Mouse (Mus musculus): ENCODE measurements around the gene Ccnl2. TPM values are rescaled to one million over a fixed set of nuclear protein-coding genes. Genes with fewer than 3 reads are reported as not detected.
A peak's percentile ranks its signal among the peaks of the same experiment; 100 is the strongest.

Ccnl2 gene
- polyA plus RNA-seq, 1 experiment from 2014 or later = 181 TPM

DNA sequence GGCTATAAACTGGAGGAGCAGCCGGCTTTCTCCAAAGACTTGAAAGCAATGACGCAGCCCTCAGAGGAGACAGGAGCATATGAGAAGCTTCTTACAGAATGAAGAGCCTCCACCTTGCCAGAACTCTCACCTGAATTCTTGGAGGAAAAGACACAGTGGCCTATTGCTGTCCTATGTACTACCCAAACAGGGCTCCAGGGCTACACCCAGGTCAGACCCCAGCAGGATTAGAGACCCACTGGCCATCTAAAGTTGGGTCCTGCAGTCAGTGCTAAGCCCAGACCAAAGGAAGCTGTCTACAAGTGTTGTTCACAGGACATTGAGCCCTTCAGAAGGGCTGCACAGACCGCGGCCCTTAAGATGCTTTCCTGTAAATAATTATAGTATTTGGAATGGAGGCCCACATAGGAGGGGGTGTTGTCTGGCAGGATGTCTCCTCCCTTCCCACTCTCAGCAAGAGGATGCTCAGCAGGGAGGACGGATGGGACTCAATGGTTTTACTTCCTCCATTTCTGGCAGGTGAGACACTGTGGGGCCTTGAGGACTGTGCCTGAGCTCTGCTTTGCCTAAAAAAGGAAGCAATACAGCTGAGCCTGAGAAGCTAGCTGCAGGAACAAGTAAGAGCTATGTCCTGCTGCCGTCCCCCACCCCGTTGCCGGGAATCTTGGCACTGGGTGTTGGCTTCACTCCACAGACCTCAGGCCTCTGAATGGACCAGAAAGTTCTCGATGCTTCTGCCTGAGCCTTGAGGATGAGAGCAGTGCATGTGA, 37.1 kb upstream of the Ccnl2 start:
- Histone ChIP-seq H3K27me3 (ENCODE audit: control insufficient read depth, insufficient read depth, low read length) (no peaks in the 10 kb centered on the region), H3K4me2 (ENCODE audit: low read depth, severe bottlenecking) (peak overlapping the region; percentile 76), H3K36me3 (ENCODE audit: control insufficient read depth, insufficient read depth, low read length) (no peaks in the 10 kb centered on the region), H3K4me3 (ENCODE audit: low read depth, low read length) (no peak overlapping the region), H3K27ac (replicated peaks; ENCODE audit: low read depth, low read length) (no peak overlapping the region), H3K9me3 (ENCODE audit: control insufficient read depth, low read length) (no peaks in the 10 kb centered on the region), H3K9ac (ENCODE audit: low read length) (no peak overlapping the region), H3K4me1 (ENCODE audit: control insufficient read depth, insufficient read depth, low read length) (peaks cover 18% of the 10 kb centered on the region; the same call in 1 of the 2 replicates)
- ATAC-seq (ENCODE audit: insufficient number of reproducible peaks, low FRiP score, low TSS enrichment, low read depth) = no peak
- DNase-seq (ENCODE audit: low spot score) = no peak
- 61% methylated on average over 9 of the region's 9 CpGs for WGBS

DNA sequence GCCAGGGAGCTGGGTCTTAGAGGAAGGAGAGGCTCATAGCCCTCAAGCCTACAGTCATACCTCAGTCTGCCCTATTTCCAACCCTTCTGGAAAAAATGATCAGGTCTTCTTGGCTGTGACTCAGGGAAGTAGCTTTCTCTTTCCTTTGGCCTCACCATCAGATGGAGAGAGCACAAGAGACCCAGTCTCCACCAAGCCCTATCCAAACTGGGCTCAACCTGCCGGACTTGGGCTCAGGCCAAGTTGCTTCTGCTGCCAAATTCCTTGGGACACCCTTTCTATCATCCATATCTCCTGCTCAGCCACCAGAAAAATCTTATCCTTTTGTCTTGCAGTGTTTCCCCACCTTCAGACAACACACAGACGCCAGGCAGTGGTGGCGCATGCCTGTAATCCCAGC, 36.4 kb upstream of the Ccnl2 start:
- Histone ChIP-seq H3K27me3 (ENCODE audit: control insufficient read depth, insufficient read depth, low read length) (no peaks in the 10 kb centered on the region), H3K9me3 (ENCODE audit: control insufficient read depth, low read length) (no peaks in the 10 kb centered on the region), H3K4me1 (ENCODE audit: control insufficient read depth, insufficient read depth, low read length) (peaks cover 12% of the 10 kb centered on the region; the same call in 1 of the 2 replicates), H3K36me3 (ENCODE audit: control insufficient read depth, insufficient read depth, low read length) (no peaks in the 10 kb centered on the region), H3K27ac (replicated peaks; ENCODE audit: low read depth, low read length) (no peak overlapping the region), H3K9ac (ENCODE audit: low read length) (no peak overlapping the region), H3K4me3 (ENCODE audit: low read depth, low read length) (no peak overlapping the region), H3K4me2 (ENCODE audit: low read depth, severe bottlenecking) (no peak overlapping the region)
- ATAC-seq (ENCODE audit: insufficient number of reproducible peaks, low FRiP score, low TSS enrichment, low read depth) (no peak), DNase-seq (ENCODE audit: low spot score) (no peak)
- 83% methylated on average over 3 of the region's 3 CpGs for WGBS

DNA sequence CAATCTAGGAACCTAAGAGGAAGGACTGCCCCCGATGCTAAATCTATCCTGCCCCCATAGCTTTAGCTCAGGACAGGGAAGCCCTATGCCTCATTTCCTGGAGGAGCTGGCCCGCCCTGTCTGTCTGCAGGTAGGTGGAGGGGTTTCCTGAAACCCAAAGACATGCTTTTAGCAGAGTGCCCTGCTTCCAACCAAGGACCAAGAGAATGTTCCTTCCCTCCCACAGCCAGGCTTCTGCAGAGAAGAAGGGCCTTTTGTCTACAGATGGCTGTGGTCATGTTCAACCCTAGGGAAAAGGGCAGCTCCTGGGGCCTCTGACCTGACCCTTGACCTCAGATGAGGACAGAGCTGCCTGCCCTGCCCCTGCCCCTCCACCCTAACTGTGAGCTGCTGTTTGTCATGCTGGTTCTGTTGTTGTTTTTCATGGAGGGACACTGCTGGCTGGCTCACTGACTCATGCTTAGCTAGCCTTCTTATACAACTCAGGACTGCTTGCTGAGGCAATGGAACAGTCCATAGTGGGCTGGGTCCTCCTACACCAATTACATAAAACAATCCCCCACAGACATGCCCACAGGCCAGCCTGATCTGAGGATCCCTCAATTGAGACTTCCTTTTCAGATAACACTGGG, 35.5 kb upstream of the Ccnl2 start:
- no peak for DNase-seq (ENCODE audit: low spot score)
- H3K9me3 ChIP-seq (ENCODE audit: control insufficient read depth, low read length) = no peaks in the 10 kb centered on the region
- H3K27me3 ChIP-seq (ENCODE audit: control insufficient read depth, insufficient read depth, low read length) = no peaks in the 10 kb centered on the region
- peaks cover 12% of the 10 kb centered on the region; the same call in 1 of the 2 replicates for H3K4me1 ChIP-seq (ENCODE audit: control insufficient read depth, insufficient read depth, low read length)
- WGBS = 59% methylated on average over 2 of the region's 2 CpGs
- no peak overlapping the region for H3K4me2 ChIP-seq (ENCODE audit: low read depth, severe bottlenecking)
- H3K4me3 ChIP-seq (ENCODE audit: low read depth, low read length) = no peak overlapping the region
- 0 out of 2 replicates have a peak overlapping the region, but pooled peaks have one; percentile 12 for H3K9ac ChIP-seq (ENCODE audit: low read length)
- H3K27ac ChIP-seq (replicated peaks; ENCODE audit: low read depth, low read length) = no peak overlapping the region
- H3K36me3 ChIP-seq (ENCODE audit: control insufficient read depth, insufficient read depth, low read length) = no peaks in the 10 kb centered on the region
- ATAC-seq (ENCODE audit: insufficient number of reproducible peaks, low FRiP score, low TSS enrichment, low read depth) = no peak

DNA sequence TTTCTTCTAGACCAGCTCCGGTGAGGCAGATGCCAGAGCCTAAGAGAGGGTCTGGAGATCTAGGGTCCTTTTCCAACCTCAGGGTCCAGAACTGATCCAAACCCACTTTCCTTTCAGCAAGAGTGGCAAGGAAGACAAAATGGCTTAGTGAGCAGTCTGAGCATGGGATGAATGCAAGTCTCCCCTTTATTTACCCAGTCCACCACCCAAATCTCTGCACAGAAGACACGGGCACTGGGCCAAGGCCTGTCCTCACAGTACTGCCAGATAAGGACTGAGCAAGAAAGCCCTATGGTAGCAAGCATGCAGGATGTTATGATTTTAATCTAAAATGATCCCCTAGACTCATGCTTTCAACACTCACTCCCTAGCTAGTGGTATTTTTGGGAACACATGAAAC, 34.5 kb upstream of the Ccnl2 start:
- H3K4me2 ChIP-seq (ENCODE audit: low read depth, severe bottlenecking) = no peak overlapping the region
- no peaks in the 10 kb centered on the region for H3K27me3 ChIP-seq (ENCODE audit: control insufficient read depth, insufficient read depth, low read length)
- H3K36me3 ChIP-seq (ENCODE audit: control insufficient read depth, insufficient read depth, low read length) = no peaks in the 10 kb centered on the region
- ATAC-seq (ENCODE audit: insufficient number of reproducible peaks, low FRiP score, low TSS enrichment, low read depth) = no peak
- H3K9me3 ChIP-seq (ENCODE audit: control insufficient read depth, low read length) = no peaks in the 10 kb centered on the region
- no peak overlapping the region for H3K27ac ChIP-seq (replicated peaks; ENCODE audit: low read depth, low read length)
- WGBS = 89% methylated on average over 2 of the region's 2 CpGs
- no peak for DNase-seq (ENCODE audit: low spot score)
- H3K4me1 ChIP-seq (ENCODE audit: control insufficient read depth, insufficient read depth, low read length) = peaks cover 12% of the 10 kb centered on the region; the same call in 1 of the 2 replicates
- no peak overlapping the region for H3K9ac ChIP-seq (ENCODE audit: low read length)
- no peak overlapping the region for H3K4me3 ChIP-seq (ENCODE audit: low read depth, low read length)

DNA sequence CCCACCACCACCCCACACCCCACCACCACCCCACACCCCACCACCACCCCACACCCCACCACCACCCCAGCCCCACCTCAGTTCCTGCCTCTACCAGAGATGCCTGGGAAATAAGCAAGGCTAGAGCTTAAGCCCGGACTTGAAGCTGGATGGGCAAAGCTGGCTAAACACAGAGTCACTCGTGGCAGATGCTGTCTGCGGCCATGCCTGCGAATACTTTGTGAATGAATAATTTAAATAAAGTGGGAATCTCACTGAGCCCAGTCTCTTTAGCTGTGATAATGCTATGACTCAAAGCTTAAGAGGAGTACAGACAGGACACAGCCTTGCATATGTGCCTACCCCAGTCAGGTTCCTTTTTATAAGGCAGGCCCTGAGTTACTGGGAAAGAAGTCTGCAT, 32.8 kb upstream of the Ccnl2 start:
- Histone ChIP-seq H3K9ac (ENCODE audit: low read length) (no peak overlapping the region), H3K27me3 (ENCODE audit: control insufficient read depth, insufficient read depth, low read length) (no peaks in the 10 kb centered on the region), H3K4me1 (ENCODE audit: control insufficient read depth, insufficient read depth, low read length) (peaks cover 6% of the 10 kb centered on the region; the same call in 1 of the 2 replicates), H3K4me2 (ENCODE audit: low read depth, severe bottlenecking) (no peak overlapping the region), H3K27ac (replicated peaks; ENCODE audit: low read depth, low read length) (no peak overlapping the region), H3K36me3 (ENCODE audit: control insufficient read depth, insufficient read depth, low read length) (no peaks in the 10 kb centered on the region), H3K4me3 (ENCODE audit: low read depth, low read length) (no peak overlapping the region), H3K9me3 (ENCODE audit: control insufficient read depth, low read length) (no peaks in the 10 kb centered on the region)
- WGBS = 79% methylated on average over 4 of the region's 4 CpGs
- ATAC-seq (ENCODE audit: insufficient number of reproducible peaks, low FRiP score, low TSS enrichment, low read depth) (no peak), DNase-seq (ENCODE audit: low spot score) (no peak)

DNA sequence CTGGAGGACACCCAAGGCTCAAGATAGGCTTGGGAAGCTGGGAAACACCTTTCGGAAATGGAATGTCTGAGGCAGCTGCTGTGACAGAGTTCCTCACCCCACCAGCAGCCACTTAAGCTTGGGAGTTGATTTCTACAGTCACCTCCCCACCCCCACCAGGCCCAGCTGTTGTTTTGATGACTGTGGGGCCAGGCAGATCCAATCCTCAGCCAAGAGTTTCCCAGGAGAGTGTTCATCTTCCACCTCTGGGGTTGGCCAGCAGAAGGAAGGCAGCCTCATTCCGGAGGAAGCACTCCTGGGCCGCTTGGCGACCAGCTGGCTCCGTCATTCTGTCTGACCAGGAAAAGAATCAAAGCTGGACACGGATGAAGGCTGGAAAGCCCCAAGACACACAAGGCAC, 31.4 kb upstream of the Ccnl2 start:
- no peak overlapping the region for H3K27ac ChIP-seq (replicated peaks; ENCODE audit: low read depth, low read length)
- H3K4me2 ChIP-seq (ENCODE audit: low read depth, severe bottlenecking) = no peak overlapping the region
- H3K36me3 ChIP-seq (ENCODE audit: control insufficient read depth, insufficient read depth, low read length) = no peaks in the 10 kb centered on the region
- ATAC-seq (ENCODE audit: insufficient number of reproducible peaks, low FRiP score, low TSS enrichment, low read depth) = peak; percentile 28; the same call in 1 of the 2 replicates
- H3K9ac ChIP-seq (ENCODE audit: low read length) = no peak overlapping the region
- H3K27me3 ChIP-seq (ENCODE audit: control insufficient read depth, insufficient read depth, low read length) = no peaks in the 10 kb centered on the region
- no peaks in the 10 kb centered on the region for H3K4me1 ChIP-seq (ENCODE audit: control insufficient read depth, insufficient read depth, low read length)
- DNase-seq (ENCODE audit: low spot score) = no peak
- no peaks in the 10 kb centered on the region for H3K9me3 ChIP-seq (ENCODE audit: control insufficient read depth, low read length)
- WGBS = 38% methylated on average over 6 of the region's 6 CpGs
- no peak overlapping the region for H3K4me3 ChIP-seq (ENCODE audit: low read depth, low read length)

DNA sequence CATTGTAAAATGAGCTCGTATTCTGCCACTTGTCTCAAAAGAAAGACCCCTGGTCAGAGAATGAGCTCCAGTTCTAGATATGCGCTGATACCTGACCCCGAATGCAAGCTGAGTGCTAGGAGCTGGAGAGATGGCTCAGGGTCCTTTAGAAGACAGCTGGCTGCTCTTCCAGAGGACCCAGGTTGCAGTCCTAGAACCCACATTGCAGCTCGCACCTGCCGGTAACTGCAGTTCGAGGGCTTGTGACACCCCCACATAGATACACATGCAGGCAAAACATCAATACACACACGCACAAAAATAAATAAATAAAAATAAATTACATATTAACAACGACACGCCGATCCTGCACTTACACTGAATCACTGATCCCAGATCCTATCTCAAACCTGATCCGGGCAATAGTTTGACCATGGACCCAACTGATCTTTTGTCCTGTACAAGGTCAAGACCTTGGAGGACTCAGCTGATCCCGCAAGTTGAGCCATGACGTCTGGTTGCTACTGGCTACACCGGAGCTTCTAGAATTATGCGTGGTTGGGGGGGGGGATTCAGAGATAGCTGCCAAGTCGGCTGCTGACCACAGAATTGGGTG, 28.7 kb upstream of the Ccnl2 start:
- WGBS = 49% methylated on average over 16 of the region's 16 CpGs
- ATAC-seq (ENCODE audit: insufficient number of reproducible peaks, low FRiP score, low TSS enrichment, low read depth) (peak; percentile 38; the same call in 1 of the 2 replicates), DNase-seq (ENCODE audit: low spot score) (no peak)
- peak overlapping the region; percentile 57 for H3K4me3 ChIP-seq (ENCODE audit: low read depth, low read length)
- no peaks in the 10 kb centered on the region for H3K4me1 ChIP-seq (ENCODE audit: control insufficient read depth, insufficient read depth, low read length)
- no peak overlapping the region for H3K9ac ChIP-seq (ENCODE audit: low read length)
- no peaks in the 10 kb centered on the region for H3K9me3 ChIP-seq (ENCODE audit: control insufficient read depth, low read length)
- peak overlapping the region; percentile 75 for H3K4me2 ChIP-seq (ENCODE audit: low read depth, severe bottlenecking)
- no peaks in the 10 kb centered on the region for H3K36me3 ChIP-seq (ENCODE audit: control insufficient read depth, insufficient read depth, low read length)
- no peaks in the 10 kb centered on the region for H3K27me3 ChIP-seq (ENCODE audit: control insufficient read depth, insufficient read depth, low read length)
- no peak overlapping the region for H3K27ac ChIP-seq (replicated peaks; ENCODE audit: low read depth, low read length)

DNA sequence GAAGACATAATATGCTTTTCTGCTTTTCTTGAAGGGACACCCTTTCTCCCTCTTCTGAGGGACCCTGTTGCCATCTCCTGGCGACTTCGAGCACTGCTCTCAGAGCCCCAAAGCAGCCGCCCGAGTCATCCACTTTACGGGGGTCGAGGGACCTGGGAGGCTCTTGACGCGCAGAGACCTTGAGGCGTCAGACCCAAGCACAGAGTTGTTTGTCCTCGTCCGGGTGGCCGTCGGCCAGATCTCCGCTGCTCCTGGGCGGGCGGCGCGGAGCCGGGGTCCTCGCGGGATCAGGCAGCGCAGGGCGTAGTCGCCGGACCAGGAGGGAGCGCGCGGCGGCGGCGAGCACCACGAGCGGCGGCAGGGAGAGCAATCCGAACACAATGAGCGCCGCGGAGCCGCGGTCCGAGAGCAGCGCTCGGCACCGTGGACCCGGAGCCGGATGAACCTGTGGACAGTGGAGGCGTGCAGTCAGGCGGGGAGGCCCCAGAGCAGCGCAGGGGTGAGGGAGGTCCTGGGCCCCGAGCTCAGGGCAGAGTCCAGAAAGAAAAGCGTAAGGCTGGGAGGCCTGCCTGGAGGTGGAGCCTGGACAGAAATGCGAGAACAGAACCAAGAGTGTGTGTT, 28.1 kb upstream of the Ccnl2 start:
- peak; percentile 87 for DNase-seq (ENCODE audit: low spot score)
- Histone ChIP-seq H3K27ac (replicated peaks; ENCODE audit: low read depth, low read length) (peak overlapping the region; percentile 23; the same call in 1 of the 2 replicates), H3K9ac (ENCODE audit: low read length) (peak overlapping the region; percentile 77), H3K9me3 (ENCODE audit: control insufficient read depth, low read length) (no peaks in the 10 kb centered on the region), H3K27me3 (ENCODE audit: control insufficient read depth, insufficient read depth, low read length) (no peaks in the 10 kb centered on the region), H3K4me3 (ENCODE audit: low read depth, low read length) (peak overlapping the region; percentile 57), H3K4me1 (ENCODE audit: control insufficient read depth, insufficient read depth, low read length) (no peaks in the 10 kb centered on the region), H3K4me2 (ENCODE audit: low read depth, severe bottlenecking) (peak overlapping the region; percentile 75), H3K36me3 (ENCODE audit: control insufficient read depth, insufficient read depth, low read length) (no peaks in the 10 kb centered on the region)
- WGBS = under 1% methylated on average over 52 of the region's 52 CpGs
- peak; percentile 82 for ATAC-seq (ENCODE audit: insufficient number of reproducible peaks, low FRiP score, low TSS enrichment, low read depth)

Measured in limb, embryonic 11.5 days (tissue).